Mouse (Mus musculus): ENCODE results near the gene Acads.
"Not testable (repeated sequence)": the region's sequence is repeated elsewhere in the genome, so short reads cannot be mapped to it uniquely, and the experiment has no call there.

Acads gene

DNA sequence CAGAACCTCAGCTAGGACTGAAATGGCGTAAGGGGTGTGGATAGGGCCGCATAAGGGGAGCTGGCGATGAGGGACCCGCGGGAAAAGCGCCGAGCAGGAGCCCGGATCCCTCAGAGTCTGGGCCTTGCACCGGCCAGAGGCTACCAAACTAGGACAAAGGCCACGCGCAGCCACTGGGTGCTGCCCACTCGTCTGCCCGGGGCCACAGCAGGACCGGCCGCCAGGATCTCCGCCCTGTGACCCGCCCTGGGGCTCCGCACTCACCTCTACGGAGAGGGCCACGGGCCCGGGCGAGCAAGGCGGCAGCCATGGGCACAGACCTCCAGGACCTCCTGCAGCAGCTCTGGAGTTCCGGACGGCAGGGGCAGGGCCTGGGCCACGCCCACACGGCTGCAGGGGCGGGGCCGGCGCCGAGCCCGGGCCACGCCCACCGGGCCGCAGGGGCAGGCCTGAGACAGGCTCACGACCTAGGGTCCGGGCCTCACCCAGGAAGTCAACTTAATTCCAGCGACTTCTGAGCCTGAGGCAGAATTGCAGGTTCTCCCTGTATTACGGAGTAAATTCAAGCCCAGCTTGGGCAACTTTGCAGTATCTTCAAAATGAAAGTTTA, at the start of gene Acads:
TSS of gene Acads (minus strand) at position 386 of the 610 bp plus-strand sequence.
- peak; percentile 83 for DNase-seq (ENCODE audit: low spot score)

DNA sequence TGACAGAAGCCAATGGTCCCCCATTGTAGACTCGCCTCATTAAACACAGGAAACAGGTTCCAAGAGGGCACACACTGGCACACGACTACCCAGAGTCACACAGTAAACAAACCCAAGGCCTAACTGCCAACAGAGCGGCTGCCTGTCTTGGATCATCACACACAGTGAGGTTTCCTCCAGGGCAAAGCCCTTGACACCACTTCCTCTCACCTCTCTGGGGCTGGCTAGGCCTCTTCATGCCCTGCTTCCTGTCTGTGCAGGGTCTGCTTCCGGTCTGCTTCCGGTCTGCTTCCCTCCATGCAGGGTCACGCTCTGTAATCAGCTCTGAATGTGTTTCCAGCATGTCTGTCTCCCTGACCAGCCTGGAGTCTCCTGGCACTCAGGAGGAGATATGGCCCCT, 48.2 kb upstream of the Acads start:
- DNase-seq (ENCODE audit: low spot score), result no peak

DNA sequence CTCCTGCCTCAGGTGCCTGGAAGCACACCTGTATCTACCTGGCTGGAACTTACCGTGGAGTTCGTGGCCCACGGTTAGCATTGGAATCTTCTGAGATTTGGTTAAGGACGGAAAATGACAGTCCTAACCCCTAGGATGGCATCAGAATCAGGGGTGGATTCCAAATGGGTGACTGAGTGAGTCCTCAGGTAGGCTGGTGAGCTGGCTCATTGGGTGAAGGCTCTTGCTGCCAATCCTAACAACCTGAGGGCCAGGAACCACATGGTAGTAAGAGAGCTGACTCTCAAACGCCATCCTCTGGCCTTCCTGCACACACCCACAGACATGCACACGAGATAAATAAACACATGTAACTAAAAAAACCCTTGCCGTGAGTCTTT, 47.7 kb upstream of the Acads start:
- DNase-seq (ENCODE audit: low spot score), result no peak

DNA sequence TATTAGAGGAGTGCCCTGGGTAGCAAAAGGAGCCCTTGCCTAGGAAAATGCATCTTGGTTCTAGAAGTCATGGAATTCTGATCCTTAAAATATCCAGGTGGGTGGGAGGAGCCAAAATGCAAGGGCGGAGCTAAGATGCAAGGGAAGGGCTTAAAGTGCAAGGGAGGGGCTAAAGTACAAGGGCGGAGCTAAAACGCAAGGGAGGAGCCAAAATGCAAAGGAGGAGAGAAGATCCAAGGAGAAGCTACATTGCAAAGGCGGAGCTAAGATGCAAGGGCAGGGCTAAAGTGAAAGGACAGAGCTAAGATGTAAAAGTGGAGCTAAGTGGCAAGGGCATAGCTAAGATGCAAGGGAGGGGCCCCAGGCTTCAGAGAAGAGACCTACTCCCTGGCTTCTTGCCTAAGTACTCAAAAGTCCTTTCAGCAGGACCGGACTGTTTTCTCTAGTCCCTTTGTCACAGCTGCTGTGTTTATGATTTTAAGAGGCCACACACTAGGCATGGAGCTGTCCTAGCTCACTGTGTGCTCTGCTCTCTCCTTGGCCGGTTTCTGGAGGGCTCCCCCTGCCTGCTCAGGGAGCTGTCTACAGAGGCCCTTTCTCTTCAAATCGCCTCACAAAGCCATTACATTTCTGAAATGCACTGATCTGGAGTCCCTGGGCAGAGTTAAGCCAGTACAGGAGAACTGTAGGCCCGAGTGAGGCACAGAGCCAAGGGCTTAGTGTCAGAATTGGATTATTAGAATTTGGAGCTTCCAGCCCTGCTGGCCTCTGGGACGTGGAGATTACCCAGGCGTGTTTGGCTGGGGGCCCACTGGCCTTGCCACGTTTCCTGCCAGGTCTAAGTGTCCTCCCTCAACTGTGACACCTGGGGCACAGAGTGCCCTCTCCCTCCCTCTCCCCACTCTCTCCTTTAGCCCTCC, 47.0 kb upstream of the Acads start:
- no peak for DNase-seq (ENCODE audit: low spot score)

DNA sequence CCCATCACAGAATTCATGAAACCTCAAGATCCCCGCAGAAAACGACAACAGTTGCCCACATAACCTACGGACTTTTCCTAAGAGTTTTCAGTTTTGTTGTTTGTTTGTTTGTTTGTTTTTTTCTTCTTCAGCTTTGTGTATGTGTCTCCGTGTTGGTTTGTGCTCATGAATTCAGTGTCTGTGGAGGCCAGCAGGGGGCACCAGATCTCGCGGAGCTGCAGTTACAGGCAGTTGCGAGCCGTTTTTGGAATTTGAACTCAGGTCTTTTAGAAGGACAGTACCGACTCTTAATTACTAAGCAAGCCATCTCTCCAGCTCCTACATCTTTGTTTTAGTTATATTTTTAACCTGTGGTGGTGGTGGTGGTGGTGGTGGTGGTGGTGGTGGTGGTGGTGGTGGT, 46.2 kb upstream of the Acads start:
- no peak for DNase-seq (ENCODE audit: low spot score)

DNA sequence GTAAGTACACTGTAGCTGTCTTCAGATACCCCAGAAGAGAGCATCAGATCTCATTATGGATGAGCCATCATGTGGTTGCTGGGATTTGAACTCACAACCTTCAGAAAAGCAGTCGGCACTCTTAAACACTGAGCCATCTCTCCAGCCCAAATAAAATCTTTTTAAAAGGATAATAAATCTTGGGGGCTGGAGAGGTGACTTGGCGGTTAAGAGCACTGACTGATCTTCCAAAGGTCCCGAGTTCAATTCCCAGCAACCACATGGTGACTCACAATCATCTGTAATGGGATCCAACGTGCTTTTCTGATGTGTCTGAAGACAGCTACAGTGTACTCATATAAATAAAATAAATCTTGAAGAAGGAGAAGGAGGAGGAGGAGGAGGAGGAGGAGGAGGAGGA, 45.3 kb upstream of the Acads start:
- DNase-seq (ENCODE audit: low spot score), result not testable (repeated sequence)

DNA sequence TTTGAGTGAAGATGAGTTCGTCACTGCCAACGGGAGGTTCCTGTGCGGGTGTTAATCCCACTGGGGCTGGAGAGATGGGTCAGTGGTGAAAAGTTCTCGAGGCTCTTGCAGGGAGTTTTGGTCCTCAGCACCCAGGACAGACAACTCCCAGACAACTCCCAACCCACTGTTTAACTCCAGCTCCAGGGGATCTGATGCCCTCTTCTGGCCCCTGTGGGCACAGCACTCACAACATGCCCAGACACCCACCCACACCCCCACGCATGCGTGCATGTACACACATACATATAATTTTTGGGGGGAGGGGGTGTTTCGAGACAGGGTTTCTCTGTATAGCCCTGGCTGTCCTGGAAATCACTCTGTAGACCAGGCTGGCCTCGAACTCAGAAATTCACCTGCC, 44.4 kb upstream of the Acads start:
- peak; percentile 62 for DNase-seq (ENCODE audit: low spot score)

DNA sequence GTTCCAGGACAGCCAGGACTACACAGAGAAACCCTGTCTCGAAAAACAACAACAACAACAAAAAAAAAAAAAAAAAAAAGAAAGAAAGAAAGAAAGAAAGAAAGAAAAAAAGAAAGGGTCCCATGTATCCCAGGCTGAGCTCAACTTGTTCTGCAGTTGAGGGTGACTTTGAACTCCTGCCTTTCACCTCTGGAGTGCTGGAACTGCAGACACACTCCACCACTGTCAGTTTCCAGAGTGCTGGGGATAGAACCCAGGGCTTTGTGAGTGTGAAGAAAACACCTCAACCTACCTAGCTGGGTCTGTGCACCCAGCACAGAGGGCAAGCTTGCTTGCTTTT, 42.8 kb upstream of the Acads start:
- DNase-seq (ENCODE audit: low spot score), result not testable (repeated sequence)

DNA sequence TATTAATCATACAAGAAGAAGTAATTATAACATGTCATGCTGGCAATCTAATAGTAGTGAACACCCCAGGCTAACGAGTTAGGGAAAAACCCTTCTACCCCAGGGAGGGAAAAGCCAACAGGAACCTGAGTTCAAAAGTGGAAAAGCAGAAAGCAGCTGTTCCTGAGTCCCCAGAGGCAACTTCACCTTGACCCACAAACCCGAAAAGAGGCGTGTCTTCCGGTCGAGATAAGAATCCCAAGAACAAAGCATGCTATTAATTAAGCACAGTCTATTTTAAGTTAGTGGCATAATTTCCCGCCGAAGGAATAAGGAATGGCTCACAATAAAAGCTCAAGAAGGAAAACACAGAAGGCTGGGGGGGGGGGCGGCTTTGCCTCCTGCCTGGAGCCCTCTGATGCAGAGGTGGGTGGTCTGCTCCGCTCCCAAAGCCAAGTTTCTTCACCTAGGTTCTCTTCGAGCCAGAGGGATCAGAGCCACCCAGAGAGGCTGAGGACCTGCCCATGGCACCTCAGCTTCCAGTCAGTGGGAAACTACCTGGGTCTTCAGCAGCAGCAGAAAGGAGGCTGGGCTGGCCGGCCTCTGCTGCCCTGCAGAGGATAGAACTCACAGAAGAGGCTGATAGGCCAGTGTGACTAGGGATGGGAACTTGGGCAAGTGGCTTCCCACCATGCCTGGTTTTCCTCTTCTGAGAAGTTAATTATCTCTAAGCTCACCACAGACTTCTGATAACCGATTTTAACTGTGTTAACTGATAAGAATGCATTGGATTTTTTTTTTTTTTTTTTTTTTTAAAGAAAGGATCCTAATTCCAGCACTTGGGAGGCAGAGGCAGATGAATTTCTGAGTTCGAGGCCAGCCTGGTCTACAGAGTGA, 42.2 kb upstream of the Acads start:
- DNase-seq (ENCODE audit: low spot score), result no peak

DNA sequence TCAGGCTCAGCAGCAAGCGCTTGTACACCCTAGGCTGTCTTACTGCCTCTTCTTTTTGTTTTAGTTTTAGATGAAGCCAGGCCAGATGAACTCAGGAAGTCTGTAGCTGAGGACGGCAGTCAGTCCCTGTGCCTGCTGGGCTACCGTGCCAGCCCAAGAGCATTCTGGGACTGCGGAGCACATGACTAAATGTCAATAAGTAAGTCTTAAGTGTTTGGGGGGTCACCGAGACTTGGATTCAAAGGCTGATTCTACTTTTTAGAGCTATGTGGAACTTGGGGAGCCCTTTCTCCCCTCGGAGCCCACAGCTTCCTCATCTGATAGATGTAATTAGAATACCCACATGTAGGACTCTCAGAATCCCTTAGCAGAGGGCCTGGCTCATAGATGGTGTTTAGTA, 41.5 kb upstream of the Acads start:
- no peak for DNase-seq (ENCODE audit: low spot score)

DNA sequence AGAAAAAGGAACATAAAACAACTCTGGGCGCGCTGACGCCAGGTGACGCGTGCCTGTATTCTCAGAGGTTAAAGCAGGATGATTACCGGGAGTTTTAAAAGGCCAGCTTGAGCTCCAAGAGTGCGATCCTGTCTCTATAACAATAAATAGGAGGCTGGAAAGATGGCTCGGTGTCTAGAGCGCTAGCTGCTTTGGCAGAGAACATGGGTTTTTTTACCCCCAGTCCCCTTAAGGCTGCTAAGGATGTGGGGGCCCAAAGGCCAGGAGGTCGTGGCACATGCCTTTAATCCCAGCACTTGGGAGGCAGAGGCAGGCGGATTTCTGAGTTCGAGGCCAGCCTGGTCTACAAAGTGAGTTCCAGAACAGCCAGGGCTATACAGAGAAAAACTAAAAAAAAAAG, 40.0 kb upstream of the Acads start:
- DNase-seq (ENCODE audit: low spot score), result no peak

DNA sequence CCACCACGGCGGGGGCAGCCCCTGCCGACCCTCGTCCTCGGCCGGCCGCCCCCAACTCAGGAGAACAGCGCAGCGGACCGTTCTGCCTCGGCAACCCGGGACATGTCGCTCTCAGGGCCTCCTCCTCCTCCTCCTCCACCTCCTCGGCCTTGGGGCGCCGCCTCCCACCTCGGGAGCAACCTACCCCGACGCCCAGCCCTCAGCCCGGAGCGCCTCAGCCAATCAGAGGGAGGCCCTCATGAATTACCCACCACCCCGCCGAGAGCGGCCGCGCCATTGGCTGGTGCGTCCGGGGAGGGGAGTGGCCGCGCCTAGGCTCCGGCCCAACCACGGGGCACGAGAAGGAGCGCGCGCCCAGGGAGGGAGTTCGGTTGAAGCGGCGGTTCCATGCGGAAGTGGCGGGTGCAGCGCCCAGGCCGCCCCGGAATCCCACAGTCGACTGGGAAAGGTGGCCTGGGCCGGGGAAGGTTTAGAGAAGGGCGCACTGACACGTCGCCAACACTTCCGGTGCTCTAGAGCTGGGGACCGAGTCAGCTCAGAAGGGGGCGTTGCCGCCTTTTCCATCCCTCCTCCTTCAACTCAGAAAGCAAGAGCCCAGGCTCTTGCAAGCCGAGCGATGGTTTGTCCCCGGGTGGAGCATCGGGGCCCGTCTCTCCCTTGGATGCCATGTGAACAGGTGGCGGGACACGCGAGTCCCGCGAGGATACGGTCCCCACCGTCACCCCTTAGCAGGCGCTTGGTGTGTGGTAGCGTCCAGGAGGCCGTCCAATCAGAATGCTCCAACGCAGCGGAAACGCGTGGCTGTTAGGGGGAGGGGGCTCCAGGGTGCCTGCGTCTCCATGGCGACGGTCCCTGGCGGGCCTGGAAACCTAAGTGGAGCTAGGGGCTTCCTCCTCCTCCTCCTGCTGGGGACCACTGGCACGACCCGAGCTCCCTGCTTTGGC, 39.2 kb upstream of the Acads start, which contains the start of gene Mlec:
TSS of gene Mlec (minus strand) at position 140 of the 944 bp plus-strand sequence.
- DNase-seq (ENCODE audit: low spot score), result peak; percentile 96

DNA sequence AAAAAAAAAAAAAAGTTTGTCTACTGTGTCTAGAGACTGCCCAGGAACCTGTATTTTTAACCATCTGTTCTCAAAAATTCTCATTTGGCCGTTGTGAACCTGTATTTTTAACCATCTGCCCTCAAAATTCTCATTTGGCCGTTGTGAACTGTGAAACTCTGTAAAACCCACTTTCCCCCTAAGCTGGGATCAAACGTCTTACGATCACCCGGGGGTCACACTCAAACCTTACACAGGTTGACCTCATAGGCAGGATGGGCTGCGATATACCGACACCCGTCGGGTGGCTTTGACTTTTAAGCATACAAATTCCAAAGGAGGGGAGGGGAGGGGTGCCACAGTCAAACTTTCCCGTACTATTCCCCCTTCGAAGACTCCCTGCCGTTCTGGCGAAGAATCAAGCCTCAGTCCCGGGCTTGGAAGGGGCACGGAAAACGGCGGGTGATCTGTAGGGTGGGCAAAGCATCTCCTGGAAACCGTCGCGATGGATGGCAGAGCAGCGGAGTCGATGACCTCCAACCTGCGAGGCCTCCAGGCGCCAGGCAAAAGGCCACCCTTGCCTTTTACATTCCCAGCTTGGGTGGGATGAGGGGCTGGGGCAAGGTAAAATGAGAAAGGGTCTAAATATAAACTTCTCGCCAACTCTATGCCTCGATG, 37.9 kb upstream of the Acads start:
- peak; percentile 21 for DNase-seq (ENCODE audit: low spot score)

DNA sequence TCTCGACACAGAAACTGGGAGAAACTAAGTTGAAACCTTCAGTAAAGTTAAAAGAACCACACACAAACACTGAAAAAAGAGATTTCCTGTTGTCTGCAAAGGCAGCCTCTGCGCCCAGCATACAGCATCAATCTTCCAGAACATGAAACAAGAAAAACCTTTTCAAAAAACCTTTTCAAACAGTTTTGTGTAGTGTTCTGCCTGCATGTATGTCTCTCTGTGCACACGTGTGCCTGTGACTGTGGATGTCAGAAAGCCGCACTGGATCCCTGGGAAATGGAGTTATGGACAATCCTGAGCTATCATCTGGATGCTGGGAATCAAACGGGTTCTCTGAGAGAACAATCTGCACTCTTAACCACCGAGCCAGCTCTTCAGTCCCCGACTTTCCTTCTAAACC, 37.3 kb upstream of the Acads start:
- DNase-seq (ENCODE audit: low spot score), result no peak

DNA sequence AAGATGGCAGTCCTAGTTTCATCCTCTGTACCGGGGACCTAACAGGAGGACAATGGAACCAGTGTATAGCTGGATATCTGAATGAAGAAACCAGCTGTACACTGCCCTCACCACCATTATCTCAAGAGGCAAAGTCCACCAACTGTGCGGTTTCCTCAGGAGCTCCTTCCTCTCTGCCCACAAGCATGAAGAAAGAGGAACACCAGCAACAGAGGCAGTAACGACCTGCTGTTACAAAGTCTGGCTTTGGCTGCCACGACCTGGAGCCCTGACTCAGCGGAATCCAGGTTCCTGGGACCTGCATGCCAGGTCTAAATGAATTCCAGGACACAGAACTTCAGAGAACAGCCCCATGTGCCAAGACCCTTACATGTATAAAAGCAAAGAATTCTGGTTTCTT, 36.7 kb upstream of the Acads start:
- DNase-seq (ENCODE audit: low spot score), result no peak

DNA sequence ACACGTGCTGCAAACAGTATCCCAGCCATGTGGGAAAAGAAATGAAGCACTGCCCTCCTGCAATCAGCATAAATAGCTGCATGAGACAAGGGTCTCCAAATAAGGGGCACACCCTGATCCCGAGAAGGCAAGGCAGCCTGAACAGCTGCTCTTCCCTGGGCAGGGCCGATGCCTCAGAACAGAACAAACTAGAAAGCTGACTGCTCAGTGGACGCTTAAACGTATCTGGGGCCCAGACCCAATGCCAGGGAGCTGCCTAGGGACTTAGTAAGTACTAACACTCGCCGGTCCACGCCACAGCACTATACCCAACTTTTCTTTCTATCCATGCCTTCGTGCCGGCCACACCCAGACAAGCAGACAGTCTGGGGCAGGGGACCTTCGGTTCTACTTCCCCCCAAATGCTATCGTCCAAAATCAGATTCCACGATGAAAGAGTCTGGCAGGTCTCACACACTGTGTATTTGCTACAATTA, 36.0 kb upstream of the Acads start:
- DNase-seq (ENCODE audit: low spot score), result no peak

DNA sequence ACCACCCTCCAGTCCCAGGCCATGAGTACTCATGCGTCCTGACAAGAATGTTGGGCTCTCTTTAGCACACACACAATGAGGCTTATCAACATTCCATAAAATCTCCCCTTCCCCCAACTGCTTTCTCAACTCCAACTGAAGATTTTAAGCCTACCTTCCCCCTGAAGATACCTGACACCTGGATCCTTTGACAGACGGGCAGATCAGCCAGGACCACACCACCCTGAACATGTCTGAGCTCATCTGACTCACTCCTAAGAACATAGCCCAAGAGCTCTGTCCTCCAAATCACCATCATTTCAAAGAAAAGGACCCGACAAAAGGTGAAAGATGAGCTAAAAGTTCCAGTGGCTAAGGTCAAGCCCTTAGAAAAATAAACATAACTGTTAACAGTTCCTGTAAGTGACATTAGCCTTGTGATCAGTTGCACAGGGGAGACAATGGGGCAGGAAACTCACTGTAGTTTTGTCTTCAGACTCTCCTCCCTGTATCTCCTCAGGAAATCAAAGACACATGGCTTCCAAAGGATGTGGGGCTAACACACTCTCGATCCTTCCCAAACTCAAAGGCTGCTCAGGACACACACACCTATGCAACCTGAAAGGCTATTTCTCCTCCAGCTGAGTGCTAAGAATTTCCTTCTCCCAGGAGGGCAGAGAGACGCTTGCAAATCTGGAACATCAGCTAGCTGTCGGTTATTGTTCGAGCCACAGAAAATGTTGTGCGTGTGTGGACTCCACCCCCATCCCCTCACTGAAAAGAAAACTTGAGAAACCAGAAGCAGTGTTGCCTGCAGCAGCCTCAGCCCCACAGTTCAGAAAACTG, 33.2 kb upstream of the Acads start:
- no peak for DNase-seq (ENCODE audit: low spot score)

DNA sequence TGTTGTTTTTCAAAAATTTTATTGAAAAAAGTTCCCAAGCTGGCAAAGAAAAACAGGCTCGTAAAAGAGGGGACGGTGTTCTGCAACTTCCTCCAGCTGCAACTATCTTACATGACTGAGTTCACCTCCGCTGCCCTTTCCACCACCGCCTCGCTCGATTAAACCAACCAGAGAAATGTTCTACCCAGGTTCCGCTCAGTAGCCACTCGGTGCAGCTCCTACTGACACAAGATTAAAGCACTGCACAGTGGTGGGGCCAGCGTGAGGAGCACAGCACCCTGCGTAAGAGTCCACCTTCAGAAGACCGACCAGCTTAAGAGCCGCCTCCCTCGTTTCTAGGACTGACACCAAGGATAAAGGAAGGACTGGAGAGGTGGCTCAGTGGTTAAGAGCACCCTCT, 32.3 kb upstream of the Acads start:
- DNase-seq (ENCODE audit: low spot score), result no peak

DNA sequence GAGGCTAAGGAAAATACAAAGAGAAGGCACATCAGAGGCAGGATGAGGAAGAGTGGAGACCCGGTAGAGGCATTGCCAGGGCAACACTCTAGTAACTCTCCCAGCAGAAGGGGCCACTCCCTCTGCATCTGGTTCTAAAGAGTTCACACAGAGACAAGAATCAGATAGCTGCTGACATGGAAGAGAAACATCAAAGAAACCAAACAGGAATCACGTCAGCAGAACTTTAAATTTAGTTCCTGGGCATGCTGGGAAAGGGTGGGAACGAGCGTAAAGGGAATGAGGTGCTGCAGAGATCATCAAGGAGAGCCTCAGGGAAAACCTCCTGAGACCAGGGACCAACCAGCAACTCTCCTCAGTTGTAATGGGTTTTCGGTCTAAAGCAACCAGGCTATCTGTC, 31.8 kb upstream of the Acads start:
- DNase-seq (ENCODE audit: low spot score), result no peak
